Mouse (Mus musculus) liver, adult 2 months (tissue): ENCODE results near the gene Il27ra.

ENCODE experiments used
- CTCF ChIP-seq: fragments of 200-500 bp; IDR thresholded peaks from 2 replicates; pipeline ENCODE4 v1.5.1; 2011; ENCODE audit warnings: low read depth, low read length, control low read depth
- POLR2A ChIP-seq: fragments of 200-500 bp; IDR thresholded peaks from 2 replicates; pipeline ENCODE4 v1.6.1; 2011; ENCODE audit warnings: low read length, control low read depth; ENCODE audit not compliant: insufficient read depth; ENCODE audit errors: extremely low read depth

- TF ChIP-seq CTCF (no peak), POLR2A (no peak)
These were observed 43.9 kb downstream of the Il27ra start for GRCm38 (mm10) chr8:83998231-83999056.
